Mouse (Mus musculus) urinary bladder, postnatal 25 days (tissue): ENCODE measurements at regions not wholly inside any gene's neighbourhood (a gene's known extent, or its start where the extent isn't known, plus 50 kb on each side); places are given as distances from the start of the nearest gene placed in this dataset.

ENCODE experiments used
- DNase-seq: peaks from one replicate; pipeline ENCODE4 v3.0.0; 2022; ENCODE audit warnings: low spot score

DNA sequence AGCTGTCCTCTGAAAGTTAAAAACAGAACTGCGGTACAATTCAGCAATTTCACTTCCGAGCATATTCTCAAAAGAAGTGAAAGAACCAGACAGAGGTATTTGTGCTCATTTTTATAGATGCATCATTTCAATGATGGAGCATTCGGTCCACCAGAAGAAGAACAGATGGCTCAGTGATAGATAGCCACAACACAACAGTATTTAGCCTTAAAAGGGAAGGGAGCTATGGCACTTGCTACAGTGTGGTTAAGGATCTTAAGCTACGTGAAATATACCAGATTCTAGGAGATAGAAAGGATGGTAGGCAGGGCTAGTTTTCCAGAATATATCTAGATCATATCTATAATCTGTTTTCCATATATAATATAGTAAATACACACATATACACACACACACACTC, 77.5 kb upstream of the Gadd45a start:
- no peak for DNase-seq

GRCm38 (mm10) chr6:67113686-67114278, 76.5 kb upstream of the Gadd45a start:
- DNase-seq, result peak; percentile 15

DNA sequence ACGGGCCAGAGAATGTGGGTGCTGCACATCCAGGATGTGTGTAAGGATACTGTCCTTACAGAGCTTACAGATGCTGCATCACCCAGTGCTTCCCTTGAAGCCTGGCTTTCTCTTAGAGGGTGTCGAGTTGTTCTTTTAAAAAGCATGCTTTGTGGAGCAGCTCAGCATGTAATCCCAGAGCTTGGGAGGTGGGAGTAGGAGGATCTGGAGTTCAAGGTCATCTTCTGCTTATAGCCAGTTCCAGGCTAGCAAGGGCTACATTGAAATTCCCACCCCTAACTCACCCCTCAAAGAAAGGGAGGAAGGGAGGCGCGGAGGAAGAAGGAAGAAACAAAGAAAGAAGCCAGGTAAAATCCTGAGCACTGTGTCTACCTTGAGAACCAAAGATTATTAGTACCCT, 76.0 kb upstream of the Gadd45a start:
- no peak for DNase-seq

GRCm38 (mm10) chr6:67112311-67112710, 75.1 kb upstream of the Gadd45a start:
- no peak for DNase-seq

GRCm38 (mm10) chr6:67111581-67111980, 74.3 kb upstream of the Gadd45a start:
- no peak for DNase-seq

DNA sequence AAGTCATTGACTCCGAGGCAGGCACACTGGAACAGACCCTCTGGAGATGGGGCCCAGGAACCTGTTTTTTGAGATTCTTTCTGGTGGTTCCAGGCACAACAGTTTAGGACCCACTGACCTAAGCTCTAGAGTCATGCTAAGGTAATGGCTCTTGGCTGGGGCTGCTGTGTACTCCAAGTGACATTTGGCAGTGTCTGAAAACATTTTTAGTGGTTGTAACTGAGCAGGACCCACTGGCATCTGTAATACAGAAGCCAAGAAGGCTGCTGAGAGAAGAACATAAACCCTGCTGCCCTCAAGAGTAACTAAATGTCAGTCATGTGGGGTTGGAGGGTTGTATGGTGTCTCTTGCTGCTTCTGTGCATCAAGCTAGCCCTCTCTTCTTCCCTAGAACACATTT, 73.1 kb upstream of the Gadd45a start:
- no peak for DNase-seq

GRCm38 (mm10) chr6:67109774-67110173, 72.5 kb upstream of the Gadd45a start:
- DNase-seq, result no peak

- no peak for DNase-seq
These were observed 70.3 kb upstream of the Gadd45a start for GRCm38 (mm10) chr6:67107517-67107916.

- no peak for DNase-seq
These were observed 69.2 kb upstream of the Gadd45a start for GRCm38 (mm10) chr6:67106493-67106892.

GRCm38 (mm10) chr6:67105386-67105785, 68.1 kb upstream of the Gadd45a start:
- no peak for DNase-seq

- DNase-seq, result no peak
These were observed 66.9 kb upstream of the Gadd45a start for GRCm38 (mm10) chr6:67104205-67104604.

GRCm38 (mm10) chr6:67102541-67103134, 65.4 kb upstream of the Gadd45a start:
- peak; percentile 49 for DNase-seq

DNA sequence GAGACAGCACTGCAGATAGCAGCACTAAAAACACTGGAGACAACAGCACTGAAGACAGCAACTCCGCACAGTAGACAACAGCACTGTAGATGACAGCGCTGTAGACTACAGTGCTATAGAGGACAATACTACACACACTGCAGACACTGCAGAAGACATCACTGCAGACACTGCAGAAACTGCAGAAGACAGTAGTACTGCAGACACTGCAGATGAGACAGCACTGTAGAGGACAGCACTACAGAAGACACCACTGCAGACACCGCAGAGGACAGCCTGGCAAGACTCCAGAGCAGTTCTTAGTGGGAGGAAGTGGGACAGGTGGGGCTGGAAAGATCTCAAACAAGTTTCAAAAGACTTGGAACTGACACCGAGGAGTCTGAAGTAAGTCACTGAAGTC, 64.8 kb upstream of the Gadd45a start:
- no peak for DNase-seq

DNA sequence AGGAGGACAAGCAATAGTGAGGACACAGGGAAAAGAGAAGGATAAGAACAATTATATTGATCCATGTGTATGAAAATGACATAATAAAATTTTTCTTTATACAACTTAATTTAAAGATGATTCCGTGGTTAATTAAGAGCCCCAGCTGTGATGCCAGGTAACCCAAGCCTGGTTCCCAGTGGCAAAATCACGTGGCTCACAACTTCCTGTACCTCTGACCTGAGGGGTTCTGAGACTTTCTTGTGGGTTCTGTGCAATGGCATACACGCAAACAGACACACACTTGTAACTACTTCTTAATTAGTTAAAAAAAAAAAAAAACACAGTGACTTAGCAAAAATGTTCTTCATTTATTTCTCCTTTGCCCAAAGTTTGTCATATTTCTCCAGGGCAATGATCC, 57.2 kb upstream of the Gadd45a start:
- DNase-seq, result no peak

GRCm38 (mm10) chr6:67093128-67093527, 55.9 kb upstream of the Gadd45a start:
- no peak for DNase-seq

DNA sequence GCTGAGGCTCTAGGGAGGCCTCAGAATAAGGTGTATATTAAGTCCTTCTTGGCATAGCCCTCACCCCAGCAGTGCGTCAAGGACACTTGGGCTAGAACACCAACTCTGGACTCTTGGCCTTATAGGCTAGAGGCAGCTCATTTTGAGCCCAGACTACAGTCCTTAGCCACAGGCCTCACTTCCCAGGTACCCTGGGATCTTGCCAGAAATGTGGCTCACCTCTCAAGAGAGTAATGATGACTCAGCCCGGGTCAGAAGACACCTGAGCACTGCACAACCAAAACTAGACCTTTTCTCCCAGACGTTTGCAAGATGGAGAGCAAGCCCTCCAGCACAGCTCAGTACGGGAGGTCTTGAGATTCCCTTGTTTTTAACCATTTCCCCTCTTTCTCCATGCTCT, 52.9 kb upstream of the Gadd45a start:
- no peak for DNase-seq

- no peak for DNase-seq
These were observed 52.4 kb upstream of the Gadd45a start for GRCm38 (mm10) chr6:67089530-67090140.

DNA sequence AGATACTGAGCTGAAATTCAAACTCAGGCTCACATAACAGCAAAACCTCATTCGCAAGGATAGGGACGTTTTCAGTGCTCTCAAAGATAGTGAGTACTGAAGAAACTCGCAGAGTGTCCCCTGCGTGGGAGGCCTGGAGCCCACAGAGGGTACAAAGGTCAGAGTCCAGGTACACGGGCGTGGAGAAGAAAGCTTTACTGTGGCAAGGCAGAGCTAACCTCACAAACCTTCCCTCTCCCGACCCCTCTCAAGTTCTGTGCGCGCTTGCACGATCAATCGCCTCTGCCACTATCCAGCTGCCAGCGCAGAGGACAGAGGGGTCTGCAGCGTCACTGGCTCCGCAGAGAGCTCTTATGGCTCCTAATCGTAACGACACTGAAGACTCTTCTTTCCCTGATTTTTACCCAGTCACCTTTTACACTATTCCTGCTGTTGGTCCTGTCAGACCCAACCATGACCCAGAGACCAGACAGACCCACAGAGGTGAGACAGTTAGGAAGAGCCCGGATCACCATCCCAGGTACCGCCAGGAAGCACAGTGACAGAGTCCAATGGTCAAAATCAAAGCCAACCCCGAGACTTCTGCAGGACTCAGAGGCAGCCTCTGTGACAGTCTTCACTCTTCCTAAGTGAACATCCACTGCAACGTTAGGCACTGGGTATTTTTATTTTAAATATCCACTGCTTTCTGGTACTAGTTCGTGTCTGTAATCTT, 51.6 kb upstream of the Gadd45a start:
- DNase-seq, result no peak

DNA sequence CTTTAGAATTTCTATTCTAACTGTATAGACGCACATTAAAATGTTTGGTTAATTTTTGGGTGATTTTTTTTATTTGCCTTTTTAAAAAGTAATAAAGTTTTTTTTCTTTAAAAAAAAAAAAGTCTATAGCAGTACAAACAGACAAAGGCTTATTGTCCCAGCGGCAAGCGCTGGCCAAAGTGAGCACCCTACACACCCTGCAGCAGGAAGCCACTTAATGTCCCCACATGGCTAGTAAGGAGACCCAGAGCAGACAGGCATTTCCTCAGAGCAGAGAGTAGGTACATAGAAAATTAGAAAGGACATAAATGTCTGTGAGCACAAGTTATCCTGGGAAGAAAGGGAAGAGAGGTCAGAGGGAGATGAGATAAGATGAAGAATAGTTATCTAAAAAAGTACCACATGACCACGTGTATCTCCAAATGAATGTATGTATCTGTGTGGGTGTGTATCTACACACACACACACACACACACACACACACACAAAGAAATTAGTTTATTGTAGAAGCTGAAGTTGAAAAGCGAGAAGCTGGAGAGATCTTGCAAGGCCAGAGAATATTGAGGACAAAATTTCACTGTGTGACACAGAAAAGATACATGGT, 50.7 kb upstream of the Gadd45a start:
- no peak for DNase-seq

DNA sequence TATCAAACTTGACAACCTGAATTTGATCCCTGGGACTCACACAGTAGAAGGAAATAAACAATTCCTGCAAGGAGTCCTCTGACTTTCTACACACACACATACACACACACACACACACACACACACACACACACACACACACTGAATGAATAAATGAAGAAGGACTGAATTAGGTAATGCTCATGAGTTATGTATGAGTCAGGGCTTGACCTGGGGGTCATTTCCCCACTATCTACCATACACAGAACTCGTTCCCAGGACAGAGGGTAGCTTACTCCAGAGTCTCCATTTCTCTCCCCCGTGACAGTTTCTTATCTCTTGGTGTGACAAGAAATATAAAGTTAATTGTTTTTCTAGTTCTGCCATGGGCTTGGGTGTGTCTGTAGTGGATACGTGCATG, 50.1 kb upstream of the Gadd45a start:
- no peak for DNase-seq
